Mouse (Mus musculus) bone marrow macrophage, adult 2 months (primary cell): Measurements from ENCODE around the gene Lsamp. TPM values are rescaled to one million over a fixed set of nuclear protein-coding genes. Genes with fewer than 3 reads are reported as not detected.

Experiments
- H3K27ac ChIP-seq: 2 replicates; pipeline ENCODE4 v1.5.1; 2012; ENCODE audit warnings: low read depth, low read length; ENCODE audit not compliant: insufficient read depth
- H3K4me1 ChIP-seq: 2 replicates; pipeline ENCODE4 v1.6.1; 2012; ENCODE audit warnings: low read length; ENCODE audit not compliant: control insufficient read depth, insufficient read depth
- H3K4me3 ChIP-seq: 2 replicates; pipeline ENCODE4 v1.5.1; 2012; ENCODE audit warnings: mild to moderate bottlenecking, low read length, moderate library complexity; ENCODE audit not compliant: insufficient read depth
- CTCF ChIP-seq: IDR thresholded peaks from 2 replicates; pipeline ENCODE4 v1.5.1; 2012; ENCODE audit warnings: low read depth, mild to moderate bottlenecking, low read length, moderate library complexity
- POLR2A ChIP-seq: IDR thresholded peaks from 2 replicates; pipeline ENCODE4 v1.6.1; 2012; ENCODE audit warnings: mild to moderate bottlenecking, low read depth, low read length, borderline replicate concordance
- polyA plus RNA-seq: library from polyadenylated mRNA; stranded (reverse); fragments of >200 nt; gene quantifications from 2 replicates; pipeline ENCODE4 v1.2.4, GENCODE M21; 2012; ENCODE audit not compliant: missing spikeins, insufficient read depth, insufficient read length

The Lsamp gene
- polyA plus RNA-seq, 1 experiment: not detected

- no peak overlapping the region for H3K27ac ChIP-seq
- H3K4me3 ChIP-seq: no peak overlapping the region
- TF ChIP-seq CTCF (no peak), POLR2A (no peak)
- no peaks in the 10 kb centered on the region for H3K4me1 ChIP-seq
Observed at GRCm38 (mm10) chr16:41729911-41730310, 1745.8 kb downstream of the Lsamp start.

GRCm38 (mm10) chr16:41745037-41745436, 1760.9 kb downstream of the Lsamp start:
- no peak overlapping the region for H3K27ac ChIP-seq
- H3K4me1 ChIP-seq: no peaks in the 10 kb centered on the region
- no peak overlapping the region for H3K4me3 ChIP-seq
- no peak for TF ChIP-seq CTCF
- TF ChIP-seq POLR2A: no peak

- TF ChIP-seq CTCF (no peak), POLR2A (no peak)
- Histone ChIP-seq H3K4me3 (no peak overlapping the region), H3K4me1 (no peaks in the 10 kb centered on the region), H3K27ac (no peak overlapping the region)
Observed at GRCm38 (mm10) chr16:41746235-41746911, 1762.2 kb downstream of the Lsamp start.

- no peaks in the 10 kb centered on the region for H3K4me1 ChIP-seq
- no peak overlapping the region for H3K4me3 ChIP-seq
- H3K27ac ChIP-seq: no peak overlapping the region
- no peak for TF ChIP-seq POLR2A
- no peak for TF ChIP-seq CTCF
Observed at GRCm38 (mm10) chr16:41747874-41748273, 1763.7 kb downstream of the Lsamp start.

GRCm38 (mm10) chr16:41748759-41749158, 1764.6 kb downstream of the Lsamp start:
- Histone ChIP-seq H3K4me1 (no peaks in the 10 kb centered on the region), H3K27ac (no peak overlapping the region), H3K4me3 (no peak overlapping the region)
- TF ChIP-seq POLR2A (no peak), CTCF (no peak)

- no peak overlapping the region for H3K27ac ChIP-seq
- H3K4me1 ChIP-seq: no peaks in the 10 kb centered on the region
- no peak overlapping the region for H3K4me3 ChIP-seq
- TF ChIP-seq POLR2A (no peak), CTCF (no peak)
Observed at GRCm38 (mm10) chr16:41764285-41764684, 1780.1 kb downstream of the Lsamp start.

GRCm38 (mm10) chr16:41771427-41772125, 1787.4 kb downstream of the Lsamp start:
- TF ChIP-seq POLR2A (no peak), CTCF (no peak)
- Histone ChIP-seq H3K4me3 (no peak overlapping the region), H3K27ac (no peak overlapping the region), H3K4me1 (no peaks in the 10 kb centered on the region)

- no peak overlapping the region for H3K27ac ChIP-seq
- TF ChIP-seq CTCF (no peak), POLR2A (no peak)
- no peak overlapping the region for H3K4me3 ChIP-seq
- no peaks in the 10 kb centered on the region for H3K4me1 ChIP-seq
Observed at GRCm38 (mm10) chr16:41777586-41777985, 1793.4 kb downstream of the Lsamp start.

GRCm38 (mm10) chr16:41785600-41785999, 1801.4 kb downstream of the Lsamp start:
- H3K4me3 ChIP-seq: no peak overlapping the region
- TF ChIP-seq CTCF (no peak), POLR2A (no peak)
- no peak overlapping the region for H3K27ac ChIP-seq
- no peaks in the 10 kb centered on the region for H3K4me1 ChIP-seq

GRCm38 (mm10) chr16:41786704-41787103, 1802.5 kb downstream of the Lsamp start:
- no peak overlapping the region for H3K27ac ChIP-seq
- H3K4me3 ChIP-seq: no peak overlapping the region
- TF ChIP-seq CTCF (no peak), POLR2A (no peak)
- no peaks in the 10 kb centered on the region for H3K4me1 ChIP-seq

GRCm38 (mm10) chr16:41787146-41787545, 1803.0 kb downstream of the Lsamp start:
- Histone ChIP-seq H3K4me1 (no peaks in the 10 kb centered on the region), H3K27ac (no peak overlapping the region)
- TF ChIP-seq CTCF (no peak), POLR2A (no peak)

More at GRCm38 (mm10) chr16:41787146-41787545, 1803.0 kb downstream of the Lsamp start:
- H3K4me3 ChIP-seq: no peak overlapping the region
